Mouse (Mus musculus) liver, postnatal 0 days (tissue): ENCODE measurements at regions not wholly inside any gene's neighbourhood (a gene's known extent, or its start where the extent isn't known, plus 50 kb on each side); places are given as distances from the start of the nearest gene placed in this dataset.

Experiments used
- CTCF ChIP-seq: sonication (generic); IDR thresholded peaks from 2 replicates; pipeline ENCODE4 v1.5.1; 2016; ENCODE audit warnings: antibody characterized with exemption, low read depth
- EP300 ChIP-seq: IDR thresholded peaks from 2 replicates; pipeline ENCODE4 v1.6.1; 2016; ENCODE audit warnings: antibody characterized with exemption, low read depth, mild to moderate bottlenecking

DNA sequence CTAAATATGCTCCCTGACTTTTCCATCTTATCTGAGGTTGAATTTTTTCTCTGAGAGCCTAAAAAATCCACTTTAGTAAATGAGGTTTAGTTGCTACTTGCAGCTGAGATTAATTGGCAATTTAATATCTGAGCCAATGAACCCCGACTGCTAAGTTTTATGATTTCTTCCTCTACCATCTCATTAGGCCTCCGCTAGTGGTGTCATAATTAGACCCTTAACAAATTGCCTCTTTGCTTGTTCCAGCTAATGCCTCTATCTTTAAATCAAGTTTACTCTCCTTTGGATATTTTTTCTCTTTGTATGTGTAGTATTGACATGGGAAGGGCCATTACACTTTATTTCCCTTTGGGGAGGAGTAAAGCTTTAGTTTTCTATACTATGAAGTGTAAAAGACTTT, 176.9 kb downstream of the Slc6a15 start:
- TF ChIP-seq CTCF (no peak), EP300 (no peak)
